Mouse (Mus musculus) forebrain, embryonic 16.5 days (tissue): ENCODE data around the gene Trmt2a. TPM values are rescaled to one million over a fixed set of nuclear protein-coding genes. Genes with fewer than 3 reads are reported as not detected.
A peak's percentile ranks its signal among the peaks of the same experiment; 100 is the strongest.

Experiments
- microRNA counts: library from miRNA; unstranded; fragments of <30 nt; microRNA quantifications from one replicate; lab custom pipeline; 2016
- microRNA-seq: library from miRNA; unstranded; fragments of <30 nt; microRNA quantifications from one replicate; pipeline ENCODE4, GENCODE M21; 2017
- polyA plus RNA-seq: library from polyadenylated mRNA; unstranded; fragments of >200 nt; fragmentation: Nextera tagmentation; extraction: Ambion mirVana; gene quantifications from 2 replicates; pipeline ENCODE4 v1.2.1, GENCODE M21; 2015

The Trmt2a gene
- polyA plus RNA-seq, 1 experiment from 2014 or later: 139 TPM

MicroRNA genes within 50 kb of the gene (microRNA counts, 519-probe panel; counts per million panel counts)
- 2,298 counts per million, percentile 51 among the panel's probes with 10 or more counts for microRNA mmu-miR-1306 (lab: Ali Mortazavi, UCI)

Small RNAs within 50 kb of the gene (microRNA-seq; reads per million reads assigned to microRNA genes)
- gene Gm24572 (0.62 reads per million), gene Mir1306 (241 reads per million, percentile 66 among the genes with 10 or more reads in this experiment)

Other genes starting within 250 kb of the Trmt2a start
- 145 and 156 TPM in 2 replicates for gene Dgcr6, start 195.8 kb upstream of the Trmt2a start, polyA plus RNA-seq
- gene Prodh, start 158.5 kb upstream of the Trmt2a start, polyA plus RNA-seq: 4.1 and 4.2 TPM in 2 replicates
- 21.7 and 24.4 TPM in 2 replicates for gene Rtn4r, start 121.0 kb upstream of the Trmt2a start, polyA plus RNA-seq
- gene Ccdc188, start 30.8 kb upstream of the Trmt2a start, polyA plus RNA-seq: 0.19 TPM in 1 of 2 replicates, not detected in the other
- gene Zdhhc8, start 13.5 kb upstream of the Trmt2a start, polyA plus RNA-seq: 15.1 and 17.4 TPM in 2 replicates
- gene Ranbp1, start 53 bp downstream of the Trmt2a start, polyA plus RNA-seq: 370 and 388 TPM in 2 replicates
- 2.0 TPM in 1 of 2 replicates, not detected in the other for gene Gm49776, start 9.6 kb downstream of the Trmt2a start, polyA plus RNA-seq
- 39.2 and 40.8 TPM in 2 replicates for gene Dgcr8, start 40.6 kb downstream of the Trmt2a start, polyA plus RNA-seq
- gene Tango2, start 99.4 kb downstream of the Trmt2a start, polyA plus RNA-seq: 74.9 and 86.8 TPM in 2 replicates
- gene Arvcf, start 99.5 kb downstream of the Trmt2a start, polyA plus RNA-seq: 58.6 and 67.8 TPM in 2 replicates
- 24.0 and 27.8 TPM in 2 replicates for gene Txnrd2, start 177.7 kb downstream of the Trmt2a start, polyA plus RNA-seq
- gene Comt, start 178.2 kb downstream of the Trmt2a start, polyA plus RNA-seq: 88.8 and 98.1 TPM in 2 replicates